Mouse (Mus musculus) NIH3T3 (cell line): ENCODE data around the gene Gm4498.
"Not testable (repeated sequence)": the region's sequence is repeated elsewhere in the genome, so short reads cannot be mapped to it uniquely, and the experiment has no call there.

Source experiments
- DNase-seq: peaks from one replicate; pipeline ENCODE4 v3.0.0-alpha.2; 2012; ENCODE audit warnings: low read depth

Gm4498 gene

GRCm38 (mm10) chr7:20233728-20234127 is at the start of gene Gm4498:
Gene Gm4498 (minus strand): TSS chr7:20233828.
- DNase-seq, result not testable (repeated sequence)

- not testable (repeated sequence) for DNase-seq
Observed at GRCm38 (mm10) chr7:20262734-20263133, 29.1 kb upstream of the Gm4498 start, which contains the start of gene Gm5890. Gene Gm5890 (minus strand): TSS chr7:20262834.

- not testable (repeated sequence) for DNase-seq
Observed at GRCm38 (mm10) chr7:20205507-20205906, 28.1 kb downstream of the Gm4498 start, which contains the start of gene Gm6164. Gene Gm6164 (minus strand): TSS chr7:20205607.

GRCm38 (mm10) chr7:20193410-20193809 is 40.2 kb downstream of the Gm4498 start, which contains the start of gene Vmn1r95:
Gene Vmn1r95 (plus strand): TSS chr7:20193710.
- DNase-seq, result not testable (repeated sequence)
